Mouse (Mus musculus) layer of hippocampus, adult 18-20 months (tissue): ENCODE data around the gene Rad51c. TPM values are rescaled to one million over a fixed set of nuclear protein-coding genes. Genes with fewer than 3 reads are reported as not detected.

Source experiments
- DNase-seq, 2 experiments: peaks; one replicate each; pipeline ENCODE4 v3.0.0; 2022; ENCODE audit warnings: low spot score in 2 of 2
- total RNA-seq, 2 experiments: library from RNA; stranded (reverse); gene quantifications; 2 replicates each; pipeline ENCODE4 v1.2.3; 2021

The Rad51c gene
- total RNA-seq, 2 experiments from 2014 or later = 4.5 to 4.6 TPM

GRCm38 (mm10) chr11:87384551-87384950, 20.2 kb downstream of the Rad51c start:
- DNase-seq = no peak

GRCm38 (mm10) chr11:87367865-87368580, 36.7 kb downstream of the Rad51c start:
- no peak for DNase-seq

GRCm38 (mm10) chr11:87367061-87367460, 37.7 kb downstream of the Rad51c start:
- no peak for DNase-seq

GRCm38 (mm10) chr11:87365120-87365519, 39.6 kb downstream of the Rad51c start:
- DNase-seq = no peak

GRCm38 (mm10) chr11:87359262-87359612, 45.5 kb downstream of the Rad51c start:
- no peak for DNase-seq

GRCm38 (mm10) chr11:87358331-87359261, 46.2 kb downstream of the Rad51c start, which contains the start of gene Ppm1e:
Gene Ppm1e (minus strand): TSS chr11:87359023.
- peak; percentile 82 to 89 for DNase-seq

- peak in 1 of 2 experiments; percentile 36 for DNase-seq
Observed at GRCm38 (mm10) chr11:87357317-87358300, 47.1 kb downstream of the Rad51c start.

- no peak for DNase-seq
Observed at GRCm38 (mm10) chr11:87354861-87355260, 49.9 kb downstream of the Rad51c start.

GRCm38 (mm10) chr11:87353646-87354170, 51.0 kb downstream of the Rad51c start:
- no peak for DNase-seq

Other genes starting within 250 kb of the Rad51c start
- 100 to 1,000 TPM; 239 to 249 TPM for gene Ppm1e, start 45.9 kb downstream of the Rad51c start, total RNA-seq
- gene Tex14, start 111 bp upstream of the Rad51c start, total RNA-seq = under 1 TPM; 0.15 to 0.23 TPM
- gene Gm11492, start 161.7 kb upstream of the Rad51c start, total RNA-seq = not detected
- 100 to 1,000 TPM; 172 to 222 TPM for gene Sept4, start 163.9 kb upstream of the Rad51c start, total RNA-seq
- gene Mtmr4, start 187.2 kb upstream of the Rad51c start, total RNA-seq = 10 to 100 TPM; 91.7 to 96.4 TPM
- under 1 TPM; 0.47 to 0.66 TPM for gene Hsf5, start 212.2 kb upstream of the Rad51c start, total RNA-seq